Mouse (Mus musculus) heart, adult 2 months (tissue): ENCODE data around the gene Tmed10. TPM values are rescaled to one million over a fixed set of nuclear protein-coding genes. Genes with fewer than 3 reads are reported as not detected.

Source experiments
- DNase-seq, 2 experiments: peaks; one replicate each; pipeline ENCODE4 v3.0.0; 2021
- H3K27ac ChIP-seq: fragments of 200-600 bp; 2 replicates; pipeline ENCODE4 v1.8.1; 2022
- H3K27me3 ChIP-seq: fragments of 200-500 bp; 2 replicates; pipeline ENCODE4 v1.6.1; 2012; ENCODE audit warnings: mild to moderate bottlenecking, low read length, inconsistent platforms, mixed read lengths; ENCODE audit not compliant: control insufficient read depth, insufficient read depth
- H3K36me3 ChIP-seq: fragments of 200-500 bp; 2 replicates; pipeline ENCODE4 v1.6.1; 2012; ENCODE audit warnings: low read length, inconsistent platforms; ENCODE audit not compliant: control insufficient read depth, insufficient read depth
- H3K4me1 ChIP-seq: fragments of 200-500 bp; 2 replicates; pipeline ENCODE4 v1.6.1; 2011; ENCODE audit warnings: low read length; ENCODE audit not compliant: control insufficient read depth, insufficient read depth
- H3K4me3 ChIP-seq: fragments of 200-600 bp; 2 replicates; pipeline ENCODE4 v1.8.1; 2022
- H3K79me2 ChIP-seq: fragments of 200-500 bp; replicated peaks from 2 replicates; pipeline ENCODE4 v1.6.1; 2012; ENCODE audit warnings: mild to moderate bottlenecking, inconsistent platforms, low read length, moderate library complexity, mixed read lengths; ENCODE audit not compliant: control insufficient read depth, insufficient read depth
- H3K9ac ChIP-seq: fragments of 200-500 bp; 2 replicates; pipeline ENCODE4 v1.6.1; 2012; ENCODE audit warnings: low read depth, mild to moderate bottlenecking, control low read depth, inconsistent platforms, low read length, mixed read lengths
- CTCF ChIP-seq: fragments of 200-600 bp; IDR thresholded peaks from 2 replicates; pipeline ENCODE4 v1.8.1; 2022; ENCODE audit warnings: antibody characterized with exemption, mild to moderate bottlenecking, moderate library complexity
- EP300 ChIP-seq: fragments of 200-500 bp; IDR thresholded peaks from 2 replicates; pipeline ENCODE4 v1.6.1; 2011; ENCODE audit warnings: low read depth, low read length, control low read depth; ENCODE audit not compliant: insufficient read depth
- POLR2A ChIP-seq: fragments of 200-500 bp; IDR thresholded peaks from 2 replicates; pipeline ENCODE4 v1.6.1; 2011; ENCODE audit warnings: mild to moderate bottlenecking, low read depth, low read length, control low read depth; ENCODE audit not compliant: insufficient read depth
- WGBS: fragments of 180-500 bp; shearing (Covaris S2); methylation state at CpG from one replicate; pipeline ENCODE4 v1.1.7; 2018; 5-methylcytosine and 5-hydroxymethylcytosine counted together
- intact Hi-C: fragments of 180-260 bp; cut with DNase I; formaldehyde crosslinking; loops from one replicate; pipeline ENCODE4 v1.15.1; 2025
- polyA plus RNA-seq: library from polyadenylated mRNA; depleted of rRNA; stranded (reverse); fragments of >200 nt; gene quantifications from 2 replicates; pipeline ENCODE4 v1.2.3, GENCODE M21; 2012
- total RNA-seq, 2 experiments: library from RNA; stranded (reverse); gene quantifications; 2 replicates each; pipeline ENCODE4 v1.2.3; 2021

Gene Tmed10
- total and polyA plus RNA-seq, 3 experiments = 108 to 186 (median 164) TPM

DNA sequence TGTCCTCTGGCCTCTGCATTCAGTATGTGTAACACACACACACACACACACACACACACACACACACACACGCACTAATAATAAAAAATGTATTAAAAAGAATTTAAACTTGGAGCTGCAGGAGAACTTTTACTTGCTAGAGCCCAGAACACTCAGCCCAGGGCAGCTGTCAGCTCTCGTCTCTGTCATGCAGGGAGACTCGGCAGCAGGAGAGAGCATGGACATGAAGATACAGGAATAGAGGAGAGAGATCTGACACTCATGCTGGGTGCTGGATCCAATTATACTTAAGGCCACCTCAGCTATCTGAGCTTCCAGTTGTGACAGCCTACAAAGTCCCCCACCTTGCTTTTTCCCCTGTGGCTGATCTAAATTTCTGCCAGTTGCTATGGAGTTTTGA, 41.2 kb upstream of the Tmed10 start:
- intact Hi-C loops = loop anchor here (2.0 kb wide), 1 partner anchor 29 kb away; no protein-coding TSS in a partner anchor
- no peak for DNase-seq
- Histone ChIP-seq H3K79me2 (no peaks in the 10 kb centered on the region), H3K27ac (no peak overlapping the region), H3K4me1 (no peaks in the 10 kb centered on the region), H3K9ac (no peak overlapping the region), H3K4me3 (no peak overlapping the region), H3K27me3 (no peaks in the 10 kb centered on the region), H3K36me3 (no peaks in the 10 kb centered on the region)
- TF ChIP-seq CTCF (no peak), EP300 (no peak), POLR2A (no peak)
- 88% methylated on average over 3 of the region's 3 CpGs for WGBS

DNA sequence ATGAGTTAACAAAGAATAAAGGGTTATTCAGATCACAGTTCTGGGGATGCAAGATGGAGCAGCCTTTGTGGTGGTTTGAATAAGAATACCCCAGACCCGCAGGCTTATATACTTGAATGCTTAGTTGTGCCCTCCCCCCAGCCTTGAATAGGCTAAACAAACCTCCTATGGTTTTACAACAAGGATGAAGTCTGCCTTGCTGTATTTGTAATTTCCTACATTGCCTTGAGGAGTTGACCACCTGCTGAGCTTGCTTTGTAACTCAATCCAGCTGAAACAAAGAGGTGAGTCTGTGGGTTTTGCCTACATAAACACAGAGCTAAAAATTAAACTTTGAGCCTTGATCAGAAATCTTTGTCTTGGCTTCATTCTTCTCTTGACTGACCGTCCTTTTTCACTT, 36.5 kb upstream of the Tmed10 start:
- no peak for DNase-seq
- no peaks in the 10 kb centered on the region for H3K79me2 ChIP-seq
- intact Hi-C loops = no loop called here
- no peak for TF ChIP-seq CTCF
- TF ChIP-seq EP300 = no peak
- no peak for TF ChIP-seq POLR2A
- H3K27me3 ChIP-seq = no peaks in the 10 kb centered on the region
- H3K9ac ChIP-seq = no peak overlapping the region
- no peak overlapping the region for H3K27ac ChIP-seq
- H3K4me1 ChIP-seq = no peaks in the 10 kb centered on the region
- H3K36me3 ChIP-seq = no peaks in the 10 kb centered on the region
- H3K4me3 ChIP-seq = no peak overlapping the region
- 84% methylated on average over 2 of the region's 2 CpGs for WGBS

DNA sequence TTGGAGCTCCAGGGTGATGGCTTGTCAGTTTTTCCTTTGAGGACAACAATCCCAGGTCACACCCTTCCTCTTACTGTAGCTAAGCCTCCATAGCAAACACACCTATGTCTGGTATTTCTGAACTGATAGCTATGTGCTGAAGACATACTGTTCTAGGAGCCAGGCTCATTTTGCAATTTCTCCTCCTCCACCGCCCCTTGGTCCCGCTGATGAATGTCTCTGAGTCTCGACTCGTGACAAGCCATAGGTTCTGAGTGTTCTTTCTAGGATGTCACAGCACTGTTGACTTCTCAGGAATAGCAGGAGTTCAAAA, 23.3 kb upstream of the Tmed10 start:
- H3K27me3 ChIP-seq = no peaks in the 10 kb centered on the region
- H3K4me3 ChIP-seq = no peak overlapping the region
- intact Hi-C loops = no loop called here
- H3K79me2 ChIP-seq = no peaks in the 10 kb centered on the region
- no peak overlapping the region for H3K27ac ChIP-seq
- no peak for TF ChIP-seq EP300
- TF ChIP-seq POLR2A = no peak
- TF ChIP-seq CTCF = no peak
- DNase-seq = no peak
- no peaks in the 10 kb centered on the region for H3K36me3 ChIP-seq
- WGBS = 67% methylated on average over 4 of the region's 4 CpGs
- H3K9ac ChIP-seq = no peak overlapping the region
- peaks cover 3% of the 10 kb centered on the region; the same call in 1 of the 2 replicates for H3K4me1 ChIP-seq

DNA sequence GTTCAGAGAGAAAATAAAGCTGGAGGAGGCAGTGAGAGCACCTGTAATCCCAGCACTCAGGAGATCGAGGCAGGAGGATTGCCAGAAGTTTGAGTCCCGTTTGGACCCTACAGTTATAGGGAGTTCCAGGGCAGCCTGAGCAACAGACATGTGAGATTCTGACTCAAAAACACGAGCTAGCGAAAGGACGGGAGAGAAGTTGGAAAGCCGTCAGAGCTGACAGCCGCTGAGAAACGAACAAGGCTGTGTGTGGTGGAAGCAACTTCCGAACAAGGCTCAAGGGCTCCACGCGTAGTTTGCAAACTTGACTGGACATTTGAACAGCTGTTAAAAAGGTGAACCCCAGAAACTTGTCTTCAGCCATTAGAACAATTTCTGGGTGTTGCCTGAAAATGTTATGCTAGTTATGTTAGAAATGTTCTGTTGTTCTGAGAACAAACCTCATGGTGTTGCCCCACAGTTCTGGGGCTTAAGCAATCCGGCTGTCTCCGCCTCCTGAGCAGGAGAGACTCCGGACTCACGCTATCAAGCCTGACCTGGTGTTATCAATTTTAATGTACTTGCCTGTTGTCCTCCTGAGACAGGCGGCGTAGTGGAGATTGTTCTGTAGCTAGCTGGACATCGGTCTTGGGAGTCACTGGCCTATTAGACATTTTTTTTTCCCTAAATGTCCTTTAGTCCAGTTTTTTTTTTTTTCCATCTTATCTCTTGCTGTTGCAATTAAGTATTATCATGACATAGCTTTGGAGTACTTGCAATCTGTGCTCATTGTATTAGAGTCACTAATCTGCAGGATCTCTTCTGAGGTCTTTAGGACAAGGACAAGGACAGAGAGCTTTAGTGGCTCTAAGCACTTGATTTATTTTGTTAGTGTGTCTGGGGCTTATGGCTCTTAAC, 22.7 kb upstream of the Tmed10 start:
- H3K4me1 ChIP-seq = peaks cover 3% of the 10 kb centered on the region; the same call in 1 of the 2 replicates
- peak; percentile 43 to 47 for DNase-seq
- no peak overlapping the region for H3K4me3 ChIP-seq
- no peaks in the 10 kb centered on the region for H3K36me3 ChIP-seq
- no peak overlapping the region for H3K27ac ChIP-seq
- WGBS = 52% methylated on average over 18 of the region's 18 CpGs
- intact Hi-C loops = no loop called here
- no peaks in the 10 kb centered on the region for H3K79me2 ChIP-seq
- no peak overlapping the region for H3K9ac ChIP-seq
- no peak for TF ChIP-seq EP300
- TF ChIP-seq CTCF = no peak
- TF ChIP-seq POLR2A = no peak
- H3K27me3 ChIP-seq = no peaks in the 10 kb centered on the region

DNA sequence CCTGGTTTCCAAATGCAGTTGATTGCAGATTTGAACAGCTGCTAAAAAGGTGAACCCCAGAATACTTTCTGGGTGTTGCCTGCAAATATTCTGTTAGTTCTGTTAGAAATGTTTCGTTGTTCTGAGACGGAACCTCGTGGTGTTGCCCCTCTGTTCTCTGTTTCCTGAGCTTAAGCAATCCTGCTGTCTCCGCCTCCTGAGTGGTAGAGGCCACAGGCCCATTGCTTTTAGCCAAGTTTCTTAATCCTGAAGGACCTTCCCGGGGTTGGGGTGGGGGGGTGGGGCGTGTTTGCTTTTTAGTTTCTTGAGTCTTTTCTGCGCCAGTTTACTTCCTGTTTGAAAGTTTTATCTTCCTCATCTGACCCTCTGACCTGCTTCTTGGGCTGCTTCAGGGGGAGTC, 19.3 kb upstream of the Tmed10 start:
- Histone ChIP-seq H3K36me3 (no peaks in the 10 kb centered on the region), H3K27me3 (no peaks in the 10 kb centered on the region), H3K9ac (no peak overlapping the region), H3K4me1 (peaks cover 3% of the 10 kb centered on the region; the same call in 1 of the 2 replicates), H3K79me2 (no peaks in the 10 kb centered on the region), H3K27ac (no peak overlapping the region; the same call in 1 of the 2 replicates), H3K4me3 (no peak overlapping the region)
- intact Hi-C loops = no loop called here
- TF ChIP-seq CTCF (no peak), EP300 (no peak), POLR2A (no peak)
- DNase-seq = peak in 1 of 2 experiments; percentile 30
- WGBS = 62% methylated on average over 7 of the region's 7 CpGs

DNA sequence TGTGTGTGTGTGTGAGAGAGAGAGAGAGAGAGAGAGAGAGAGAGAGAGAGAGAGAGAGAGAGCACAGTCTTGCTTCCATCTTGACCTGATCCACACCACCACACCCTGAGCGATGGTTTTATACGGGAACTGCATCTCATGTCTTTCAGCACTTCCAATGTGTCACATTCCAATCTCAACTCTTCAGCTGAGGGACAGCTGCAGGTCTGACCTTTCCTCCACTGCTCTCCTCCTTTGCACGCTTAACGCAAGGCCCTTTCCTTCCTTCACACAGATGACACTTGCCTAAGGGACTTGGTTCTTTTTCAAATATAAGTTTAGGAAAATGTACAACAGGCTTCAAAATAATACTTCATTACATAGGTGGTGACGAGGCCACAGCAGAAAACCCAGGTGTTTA, 18.9 kb upstream of the Tmed10 start:
- no peak for DNase-seq
- Histone ChIP-seq H3K27ac (no peak overlapping the region; the same call in 1 of the 2 replicates), H3K36me3 (no peaks in the 10 kb centered on the region), H3K27me3 (no peaks in the 10 kb centered on the region), H3K9ac (no peak overlapping the region), H3K4me3 (no peak overlapping the region), H3K4me1 (peaks cover 3% of the 10 kb centered on the region; the same call in 1 of the 2 replicates), H3K79me2 (no peaks in the 10 kb centered on the region)
- TF ChIP-seq POLR2A (no peak), EP300 (0 out of 2 replicates have a peak, but pooled peaks have one; percentile 56)
- intact Hi-C loops = no loop called here
- WGBS = 57% methylated on average over 5 of the region's 5 CpGs
